Mouse (Mus musculus): Measurements from ENCODE around the gene Ptpn6. TPM values are rescaled to one million over a fixed set of nuclear protein-coding genes. Genes with fewer than 3 reads are reported as not detected.

The Ptpn6 gene
- polyA plus RNA-seq, 1 experiment from 2014 or later = 4.3 TPM

MicroRNA genes within 50 kb of the gene (microRNA counts, 519-probe panel; counts per million panel counts)
- microRNA mmu-miR-141 (not detected), microRNA mmu-miR-200c (not detected)

Small RNAs within 50 kb of the gene (microRNA-seq; reads per million reads assigned to microRNA genes)
- gene Mir141 (4.2 reads per million, percentile 19 among the genes with 10 or more reads in this experiment), gene Mir200c (21.5 reads per million, percentile 36 among the genes with 10 or more reads in this experiment)

Other genes starting within 250 kb of the Ptpn6 start
- 0.31 and 0.46 TPM in 2 replicates for gene C1rl, start 245.6 kb downstream of the Ptpn6 start, polyA plus RNA-seq (2014; fragmentation: Nextera tagmentation; extraction: Ambion mirVana)
- 0.20 and 0.26 TPM in 2 replicates for gene C1ra, start 226.3 kb downstream of the Ptpn6 start, polyA plus RNA-seq (2014; fragmentation: Nextera tagmentation; extraction: Ambion mirVana)
- gene C1s1, start 196.4 kb downstream of the Ptpn6 start, polyA plus RNA-seq (2014; fragmentation: Nextera tagmentation; extraction: Ambion mirVana) = 0.59 and 0.77 TPM in 2 replicates
- gene C1rb, start 168.4 kb downstream of the Ptpn6 start, polyA plus RNA-seq (2014; fragmentation: Nextera tagmentation; extraction: Ambion mirVana) = not detected in 2 replicates
- gene C1s2, start 102.6 kb downstream of the Ptpn6 start, polyA plus RNA-seq (2014; fragmentation: Nextera tagmentation; extraction: Ambion mirVana) = 0.07 TPM in 1 of 2 replicates, not detected in the other
- 42.4 and 42.9 TPM in 2 replicates for gene Lpcat3, start 75.7 kb downstream of the Ptpn6 start, polyA plus RNA-seq (2014; fragmentation: Nextera tagmentation; extraction: Ambion mirVana)
- gene Emg1, start 26.5 kb downstream of the Ptpn6 start, polyA plus RNA-seq (2014; fragmentation: Nextera tagmentation; extraction: Ambion mirVana) = 91.4 and 94.1 TPM in 2 replicates
- 241 and 242 TPM in 2 replicates for gene Phb2, start 26.4 kb downstream of the Ptpn6 start, polyA plus RNA-seq (2014; fragmentation: Nextera tagmentation; extraction: Ambion mirVana)
- gene Grcc10, start 2.7 kb upstream of the Ptpn6 start, polyA plus RNA-seq (2014; fragmentation: Nextera tagmentation; extraction: Ambion mirVana) = 616 and 701 TPM in 2 replicates
- not detected in 2 replicates for gene Gm45234, start 17.3 kb upstream of the Ptpn6 start, polyA plus RNA-seq (2014; fragmentation: Nextera tagmentation; extraction: Ambion mirVana)
- 25.9 and 26.0 TPM in 2 replicates for gene Atn1, start 17.8 kb upstream of the Ptpn6 start, polyA plus RNA-seq (2014; fragmentation: Nextera tagmentation; extraction: Ambion mirVana)
- gene Eno2, start 31.0 kb upstream of the Ptpn6 start, polyA plus RNA-seq (2014; fragmentation: Nextera tagmentation; extraction: Ambion mirVana) = 142 and 174 TPM in 2 replicates
- gene Lrrc23, start 41.0 kb upstream of the Ptpn6 start, polyA plus RNA-seq (2014; fragmentation: Nextera tagmentation; extraction: Ambion mirVana) = 3.7 and 6.4 TPM in 2 replicates
- gene Spsb2, start 69.9 kb upstream of the Ptpn6 start, polyA plus RNA-seq (2014; fragmentation: Nextera tagmentation; extraction: Ambion mirVana) = 5.2 and 6.6 TPM in 2 replicates
- 413 and 474 TPM in 2 replicates for gene Tpi1, start 75.6 kb upstream of the Ptpn6 start, polyA plus RNA-seq (2014; fragmentation: Nextera tagmentation; extraction: Ambion mirVana)
- 180 and 182 TPM in 2 replicates for gene Usp5, start 90.8 kb upstream of the Ptpn6 start, polyA plus RNA-seq (2014; fragmentation: Nextera tagmentation; extraction: Ambion mirVana)
- gene Cdca3, start 90.8 kb upstream of the Ptpn6 start, polyA plus RNA-seq (2014; fragmentation: Nextera tagmentation; extraction: Ambion mirVana) = 29.3 and 36.2 TPM in 2 replicates
- 0.21 and 1.2 TPM in 2 replicates for gene Gnb3, start 101.6 kb upstream of the Ptpn6 start, polyA plus RNA-seq (2014; fragmentation: Nextera tagmentation; extraction: Ambion mirVana)
- gene P3h3, start 119.0 kb upstream of the Ptpn6 start, polyA plus RNA-seq (2014; fragmentation: Nextera tagmentation; extraction: Ambion mirVana) = 13.3 and 17.6 TPM in 2 replicates
- 16.6 and 17.6 TPM in 2 replicates for gene Gpr162, start 125.3 kb upstream of the Ptpn6 start, polyA plus RNA-seq (2014; fragmentation: Nextera tagmentation; extraction: Ambion mirVana)
- 0.27 and 0.35 TPM in 2 replicates for gene Cd4, start 149.5 kb upstream of the Ptpn6 start, polyA plus RNA-seq (2014; fragmentation: Nextera tagmentation; extraction: Ambion mirVana)
- gene Lag3, start 173.0 kb upstream of the Ptpn6 start, polyA plus RNA-seq (2014; fragmentation: Nextera tagmentation; extraction: Ambion mirVana) = 2.1 and 2.8 TPM in 2 replicates
- 674 and 707 TPM in 2 replicates for gene Ptms, start 181.4 kb upstream of the Ptpn6 start, polyA plus RNA-seq (2014; fragmentation: Nextera tagmentation; extraction: Ambion mirVana)
- gene Mlf2, start 192.7 kb upstream of the Ptpn6 start, polyA plus RNA-seq (2014; fragmentation: Nextera tagmentation; extraction: Ambion mirVana) = 577 and 614 TPM in 2 replicates
- 92.4 and 93.1 TPM in 2 replicates for gene Cops7a, start 226.8 kb upstream of the Ptpn6 start, polyA plus RNA-seq (2014; fragmentation: Nextera tagmentation; extraction: Ambion mirVana)

Measured in hindbrain, embryonic 14.5 days (tissue).